Comparison of ENCODE assay signal across 8 mouse cellular contexts in genomic region chr7:34653731-34654440, GRCm38 (mm10). TPM values are rescaled to one million over a fixed set of nuclear protein-coding genes. Genes with fewer than 3 reads are reported as not detected.
DNase-seq lines count a peak whose midpoint lies in the region; ATAC-seq and TF ChIP-seq lines count a peak whose summit lies in the region.

No protein-coding gene starts in this region.

- H3K4me2 ChIP-seq in forebrain, embryonic 15.5 days (replicated peaks), result peak overlapping the region; percentile 91
- peak overlapping the region; percentile 91 for H3K4me2 ChIP-seq in intestine, embryonic 15.5 days (replicated peaks)
- peak overlapping the region; percentile 81 for H3K4me2 ChIP-seq in stomach, postnatal 0 days (replicated peaks; ENCODE audit: low read depth)

- peak; percentile 55 for DNase-seq in cerebellum, adult 11-12 months
- peak; percentile 42 for DNase-seq in lung, postnatal 10 days
- DNase-seq in stomach, postnatal 0 days (ENCODE audit: low spot score), result peak; percentile 43
- DNase-seq in left cerebral cortex, postnatal 25 days (ENCODE audit: low spot score in 2 of 2), result no peak

- H3K27ac ChIP-seq in forebrain, embryonic 15.5 days (replicated peaks), result peak overlapping the region; percentile 99
- peak overlapping the region; percentile 98 for H3K27ac ChIP-seq in intestine, embryonic 15.5 days
- peak overlapping the region; percentile 97 for H3K27ac ChIP-seq in stomach, postnatal 0 days (replicated peaks)

- intact Hi-C loops in left cerebral cortex, postnatal 25 days (cut with DNase I), result loop anchor here (5.0 kb wide), 1 partner anchor 62 kb away; no protein-coding TSS in a partner anchor

- H3K27me3 ChIP-seq in megakaryocyte, embryonic 14.5 days (replicated peaks), result peaks cover 81% of the 10 kb centered on the region
- no peaks in the 10 kb centered on the region for H3K27me3 ChIP-seq in forebrain, embryonic 15.5 days
- no peaks in the 10 kb centered on the region for H3K27me3 ChIP-seq in intestine, embryonic 15.5 days (replicated peaks)
- H3K27me3 ChIP-seq in stomach, postnatal 0 days (ENCODE audit: control insufficient read depth, insufficient read depth, low read length), result no peaks in the 10 kb centered on the region

- H3K9ac ChIP-seq in forebrain, embryonic 15.5 days (replicated peaks), result peak overlapping the region; percentile 96
- H3K9ac ChIP-seq in intestine, embryonic 15.5 days, result peak overlapping the region; percentile 85
- H3K9ac ChIP-seq in stomach, postnatal 0 days (ENCODE audit: low read length), result peak overlapping the region; percentile 78

- ATAC-seq in megakaryocyte, adult 5-6 weeks (ENCODE audit: poor library complexity, severe bottlenecking), result no peak
- peak; percentile 51 for ATAC-seq in forebrain, embryonic 15.5 days (replicated peaks)
- peak; percentile 46 for ATAC-seq in intestine, embryonic 15.5 days
- peak; percentile 35; the same call in 1 of the 2 replicates for ATAC-seq in stomach, postnatal 0 days (ENCODE audit: low FRiP score, low TSS enrichment)

- peak overlapping the region; percentile 75 for H3K4me3 ChIP-seq in megakaryocyte, embryonic 14.5 days (replicated peaks)
- H3K4me3 ChIP-seq in forebrain, embryonic 15.5 days, result peak overlapping the region; percentile 92
- peak overlapping the region; percentile 79 for H3K4me3 ChIP-seq in intestine, embryonic 15.5 days (replicated peaks)
- peak overlapping the region; percentile 74 for H3K4me3 ChIP-seq in stomach, postnatal 0 days (ENCODE audit: low read depth, low read length)

- 1% methylated on average over 58 of the region's 64 CpGs for WGBS in forebrain, embryonic 15.5 days
- under 1% methylated on average over 50 of the region's 64 CpGs for WGBS in intestine, embryonic 15.5 days
- WGBS in stomach, postnatal 0 days, result under 1% methylated on average over 39 of the region's 64 CpGs

- no peak for TF ChIP-seq CTCF in stomach, postnatal 0 days (IDR thresholded peaks at IDR 0.05; ENCODE audit: low read depth)

- H3K9me3 ChIP-seq in megakaryocyte, embryonic 14.5 days, result peaks cover 5% of the 10 kb centered on the region
- H3K9me3 ChIP-seq in forebrain, embryonic 15.5 days, result no peaks in the 10 kb centered on the region
- no peaks in the 10 kb centered on the region for H3K9me3 ChIP-seq in intestine, embryonic 15.5 days
- no peaks in the 10 kb centered on the region for H3K9me3 ChIP-seq in stomach, postnatal 0 days (ENCODE audit: control insufficient read depth, low read length)

- H3K36me3 ChIP-seq in megakaryocyte, embryonic 14.5 days (replicated peaks; ENCODE audit: low read length), result no peaks in the 10 kb centered on the region
- peaks cover 10% of the 10 kb centered on the region for H3K36me3 ChIP-seq in forebrain, embryonic 15.5 days
- peaks cover 8% of the 10 kb centered on the region; the same call in 1 of the 2 replicates for H3K36me3 ChIP-seq in intestine, embryonic 15.5 days
- H3K36me3 ChIP-seq in stomach, postnatal 0 days (ENCODE audit: control insufficient read depth, insufficient read depth, low read length), result peaks cover 4% of the 10 kb centered on the region; the same call in 1 of the 2 replicates

- no peak for TF ChIP-seq EP300 in stomach, postnatal 0 days (optimal IDR thresholded peaks at IDR 0.05)

- peaks cover 22% of the 10 kb centered on the region for H3K4me1 ChIP-seq in megakaryocyte, embryonic 14.5 days
- H3K4me1 ChIP-seq in forebrain, embryonic 15.5 days, result peaks cover 38% of the 10 kb centered on the region
- peaks cover 13% of the 10 kb centered on the region for H3K4me1 ChIP-seq in intestine, embryonic 15.5 days (replicated peaks)
- H3K4me1 ChIP-seq in stomach, postnatal 0 days (replicated peaks; ENCODE audit: control insufficient read depth, insufficient read depth), result no peaks in the 10 kb centered on the region

RNA-seq across cellular contexts. Expression of gene Kctd15, which starts 2.6 kb away (rescaled TPM):
- 1.0 and 1.4 TPM in 2 replicates for polyA plus RNA-seq in megakaryocyte, embryonic 14.5 days (2012; ENCODE audit: insufficient read depth, low replicate concordance)
- 0.30 TPM in 1 of 2 replicates, not detected in the other for total RNA-seq in megakaryocyte, adult 5-6 weeks (2015)
- total RNA-seq in megakaryocyte, adult 5-6 weeks (2017), result 0.07 TPM in 1 of 2 replicates, not detected in the other
- polyA plus RNA-seq in forebrain, embryonic 15.5 days (2015; fragmentation: Nextera tagmentation; extraction: Ambion mirVana), result 27.7 and 29.0 TPM in 2 replicates
- polyA plus RNA-seq in intestine, embryonic 15.5 days (2015; fragmentation: Nextera tagmentation; extraction: Ambion mirVana), result 16.2 and 18.0 TPM in 2 replicates
- polyA plus RNA-seq in stomach, postnatal 0 days (2015; fragmentation: Nextera tagmentation; extraction: Ambion mirVana), result 17.5 and 17.9 TPM in 2 replicates
- total RNA-seq in left cerebral cortex, postnatal 25 days (2021), result 10 to 100 TPM; 14.6 TPM

Comparison
In these comparisons a context has a peak if more than half of its experiments do, and no peak if none do; other contexts are left out.
1. DNase-seq: peak in cerebellum, adult 11-12 months (single experiment), lung, postnatal 10 days (single experiment) and stomach, postnatal 0 days (single experiment); none in left cerebral cortex, postnatal 25 days (0 of 2).
2. Peak in every context shown above with its lines, with median percentiles within 50 percentile points of each other: H3K4me3 ChIP-seq, H3K27ac ChIP-seq, H3K4me2 ChIP-seq and H3K9ac ChIP-seq.